Mouse (Mus musculus): ENCODE data around the gene Kcnj14.

Kcnj14 gene

DNA sequence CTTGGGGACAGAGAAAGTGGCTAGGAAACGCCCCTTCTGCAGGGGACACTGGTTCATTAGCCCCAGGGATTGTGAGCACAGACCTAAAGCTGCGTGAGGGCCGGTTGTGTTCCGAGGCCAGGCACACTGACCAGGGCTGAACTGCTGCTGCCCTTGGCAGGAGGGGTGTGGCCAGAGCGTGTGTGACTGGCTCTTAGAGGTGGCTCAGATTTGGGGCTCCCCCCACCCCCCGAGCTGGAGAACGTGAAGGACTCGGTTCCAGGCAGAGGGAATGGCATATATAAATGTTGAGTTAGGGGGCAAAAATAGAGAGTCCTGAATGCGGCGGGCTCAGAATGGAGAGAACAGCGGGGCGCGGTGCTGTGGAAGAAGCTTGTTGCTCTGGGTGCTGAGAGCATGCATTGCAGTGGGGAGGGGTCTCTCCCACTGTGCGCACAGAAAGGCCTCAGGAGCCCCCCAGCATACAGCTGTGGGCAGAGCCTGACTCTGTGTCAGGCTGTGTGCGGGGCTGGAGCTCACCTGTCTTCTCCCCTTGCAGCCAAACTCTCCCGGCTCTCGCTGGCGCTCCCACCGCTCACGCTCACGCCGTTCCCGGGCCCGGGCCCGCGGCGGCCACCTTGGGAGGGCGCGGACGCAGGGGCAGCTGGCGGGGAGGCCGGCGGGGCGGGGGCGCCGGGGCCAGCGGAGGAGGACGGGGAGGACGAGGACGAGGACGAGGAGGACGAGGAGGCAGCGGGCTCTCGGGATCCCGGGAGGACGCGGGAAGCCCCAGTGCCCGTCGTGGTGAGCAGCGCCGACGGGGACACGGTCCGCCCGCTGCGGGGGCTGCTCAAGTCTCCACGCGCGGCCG, 26.7 kb downstream of the Kcnj14 start:
- DNase-seq (ENCODE audit: low read depth, low spot score) = no peak

- no peak for DNase-seq (ENCODE audit: low read depth, low spot score)
Measured at GRCm38 (mm10) chr7:45796950-45797349, 27.6 kb downstream of the Kcnj14 start.

DNA sequence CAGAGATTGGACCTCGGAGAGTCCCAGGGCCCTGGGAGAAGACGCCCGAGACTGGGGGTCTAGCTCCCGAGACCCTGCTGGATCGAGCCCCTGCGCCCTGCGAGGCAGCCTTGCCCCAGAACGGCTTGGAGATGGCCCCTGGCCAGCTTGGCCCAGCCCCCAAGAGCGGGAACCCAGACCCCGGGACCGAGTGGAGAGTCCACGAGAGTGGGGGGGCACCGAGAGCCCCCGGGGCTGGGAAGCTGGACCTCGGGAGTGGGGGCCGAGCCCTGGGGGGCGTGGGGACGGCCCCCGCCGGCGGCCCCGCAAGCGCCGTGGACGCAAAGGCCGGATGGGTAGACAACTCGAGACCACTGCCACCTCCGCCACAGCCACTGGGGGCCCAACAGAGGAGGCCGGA, 29.6 kb downstream of the Kcnj14 start:
- no peak for DNase-seq (ENCODE audit: low read depth, low spot score)

DNA sequence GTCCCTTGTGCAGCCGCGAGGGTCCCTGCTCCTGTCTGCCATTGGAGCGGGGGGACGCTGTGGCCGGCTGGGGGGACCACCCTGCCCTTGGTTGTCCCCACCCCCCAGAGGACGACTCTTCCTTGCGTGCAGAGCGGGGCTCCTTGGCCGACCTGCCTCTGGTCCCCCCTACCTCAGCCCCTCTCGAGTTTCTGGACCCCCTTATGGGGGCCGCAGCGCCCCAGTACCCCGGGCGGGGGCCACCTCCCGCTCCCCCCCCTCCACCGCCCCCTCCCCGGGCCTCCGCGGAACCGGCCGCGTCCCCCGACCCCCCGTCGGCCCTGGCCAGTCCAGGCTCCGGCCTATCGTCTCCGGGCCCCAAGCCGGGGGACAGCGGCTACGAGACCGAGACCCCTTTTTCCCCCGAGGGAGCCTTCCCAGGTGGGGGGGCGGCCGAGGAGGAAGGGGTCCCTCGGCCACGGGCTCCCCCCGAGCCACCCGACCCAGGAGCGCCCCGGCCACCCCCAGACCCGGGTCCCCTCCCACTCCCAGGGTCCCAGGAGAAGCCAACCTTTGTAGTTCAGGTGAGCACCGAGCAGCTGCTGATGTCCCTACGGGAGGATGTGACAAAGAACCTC, 30.5 kb downstream of the Kcnj14 start:
- DNase-seq (ENCODE audit: low read depth, low spot score) = no peak

DNA sequence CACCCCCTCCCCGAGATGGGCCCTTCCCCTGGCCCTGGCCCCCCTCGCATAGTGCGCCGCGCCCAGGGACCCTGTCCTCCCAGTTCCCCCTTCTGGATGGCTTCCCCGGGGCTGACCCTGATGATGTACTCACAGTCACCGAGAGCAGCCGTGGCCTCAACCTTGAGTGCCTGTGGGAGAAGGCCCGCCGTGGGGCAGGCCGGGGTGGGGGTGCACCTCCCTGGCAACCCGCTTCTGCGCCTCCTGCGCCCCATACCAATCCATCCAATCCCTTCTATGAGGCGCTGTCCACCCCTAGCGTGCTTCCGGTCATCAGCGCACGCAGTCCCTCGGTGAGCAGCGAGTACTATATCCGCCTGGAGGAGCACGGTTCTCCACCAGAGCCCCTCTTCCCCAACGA, 31.3 kb downstream of the Kcnj14 start:
- DNase-seq (ENCODE audit: low read depth, low spot score) = no peak

GRCm38 (mm10) chr7:45791756-45792490, 32.7 kb downstream of the Kcnj14 start:
- DNase-seq (ENCODE audit: low read depth, low spot score) = no peak

DNA sequence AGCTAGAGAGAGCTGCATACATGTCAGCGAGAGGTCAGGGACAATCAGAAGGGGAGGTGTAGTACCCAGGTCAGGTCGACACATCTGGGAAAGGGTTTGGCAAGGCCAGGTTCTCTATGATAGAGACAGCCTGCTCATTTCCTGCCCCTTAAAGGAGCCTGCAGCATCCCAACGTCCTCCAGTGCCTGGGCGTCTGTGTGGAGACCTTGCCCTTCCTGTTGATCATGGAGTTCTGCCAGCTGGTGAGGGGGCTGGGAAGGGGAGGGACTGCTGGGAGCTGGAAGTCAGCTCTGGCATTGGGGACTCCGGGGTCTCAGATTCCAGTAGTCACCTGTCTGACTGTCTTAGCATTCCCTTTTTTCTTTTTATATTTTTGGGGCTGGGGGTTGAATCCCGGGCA, 33.9 kb downstream of the Kcnj14 start:
- DNase-seq (ENCODE audit: low read depth, low spot score) = no peak

DNA sequence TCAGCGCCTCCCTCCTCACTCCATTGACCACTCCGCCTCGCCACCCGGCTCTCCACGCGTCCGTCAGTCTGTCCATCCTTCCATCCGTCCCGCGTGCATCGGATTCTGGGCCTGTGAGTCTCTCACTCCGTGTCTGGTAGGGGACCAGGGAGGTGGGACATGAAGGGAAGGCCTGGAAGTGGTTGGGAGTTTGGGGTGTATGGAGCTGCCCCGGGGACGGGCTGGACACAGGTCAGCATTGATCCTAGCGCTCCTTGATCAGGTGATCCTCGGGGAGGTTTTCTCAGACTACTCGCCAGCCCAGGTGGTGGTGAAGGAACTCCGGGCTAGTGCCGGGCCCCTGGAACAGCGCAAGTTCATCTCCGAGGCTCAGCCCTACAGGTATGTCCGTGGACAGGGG, 36.9 kb downstream of the Kcnj14 start:
- no peak for DNase-seq (ENCODE audit: low read depth, low spot score)

- DNase-seq (ENCODE audit: low read depth, low spot score) = no peak
Measured at GRCm38 (mm10) chr7:45786661-45787413, 37.7 kb downstream of the Kcnj14 start.

DNA sequence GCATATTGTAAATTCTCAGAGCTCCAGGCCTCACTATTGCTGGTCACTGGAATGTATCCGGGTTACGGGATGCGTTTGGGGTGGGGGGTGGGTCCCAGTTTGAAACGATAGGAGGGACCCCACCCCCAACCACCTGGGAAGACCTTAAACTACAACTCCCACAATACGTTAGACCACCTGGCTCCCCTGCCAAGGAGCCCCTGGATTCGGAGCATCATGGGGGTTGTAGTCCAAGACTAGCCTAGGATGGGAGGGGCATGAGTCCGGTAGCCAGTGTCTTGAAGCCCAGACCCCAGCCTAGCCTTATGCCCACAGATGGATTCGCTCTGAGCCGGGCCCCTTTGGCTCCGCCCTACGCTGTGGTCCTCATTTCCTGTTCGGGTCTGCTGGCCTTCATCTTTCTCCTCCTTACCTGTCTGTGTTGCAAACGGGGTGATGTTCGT, 38.4 kb downstream of the Kcnj14 start:
- DNase-seq (ENCODE audit: low read depth, low spot score) = peak; percentile 31

GRCm38 (mm10) chr7:45785388-45786135, 39.0 kb downstream of the Kcnj14 start:
- peak; percentile 34 for DNase-seq (ENCODE audit: low read depth, low spot score)

GRCm38 (mm10) chr7:45784524-45785372, 39.8 kb downstream of the Kcnj14 start, which contains the start of gene Sult2b1:
TSS of gene Sult2b1 (minus strand) at chr7:45784669.
- DNase-seq (ENCODE audit: low read depth, low spot score) = peak; percentile 46

DNA sequence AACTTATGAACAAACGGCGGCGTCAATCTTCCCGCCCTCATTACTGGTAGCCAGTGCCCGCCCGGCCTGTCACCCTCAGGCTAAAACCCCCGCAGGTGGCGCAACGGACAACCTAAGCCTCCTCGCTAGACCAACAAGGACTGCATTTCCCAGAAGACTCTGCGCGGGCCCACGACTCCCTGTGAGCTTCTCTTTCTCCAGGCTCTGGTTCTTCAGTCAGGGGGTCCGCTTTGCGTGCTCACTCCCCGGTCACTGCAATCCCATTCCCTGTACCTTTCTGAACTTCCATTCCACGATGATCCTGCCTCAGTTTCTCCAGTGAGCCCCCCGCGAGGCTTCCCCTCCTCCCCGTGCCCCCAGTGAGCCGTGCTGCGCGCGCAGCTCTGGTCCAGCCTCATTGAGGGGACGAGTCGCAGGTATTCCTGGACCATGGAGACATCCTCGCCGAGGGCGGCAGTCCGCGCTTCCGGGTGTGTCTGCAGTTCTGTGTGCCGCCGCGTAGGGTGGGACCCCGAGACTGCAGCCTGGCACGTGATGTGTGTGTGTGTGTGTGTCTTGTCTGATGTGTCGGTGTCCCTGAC, 41.0 kb downstream of the Kcnj14 start, which contains the start of gene Lmtk3:
TSS of gene Lmtk3 (plus strand) at position 228 of the 581 bp plus-strand sequence.
- peak; percentile 64 for DNase-seq (ENCODE audit: low read depth, low spot score)

GRCm38 (mm10) chr7:45782271-45782670, 42.3 kb downstream of the Kcnj14 start:
- no peak for DNase-seq (ENCODE audit: low read depth, low spot score)

- peak; percentile 88 for DNase-seq (ENCODE audit: low read depth, low spot score)
Measured at GRCm38 (mm10) chr7:45779081-45779641, 45.4 kb downstream of the Kcnj14 start.

- DNase-seq (ENCODE audit: low read depth, low spot score) = no peak
Measured at GRCm38 (mm10) chr7:45775237-45775636, 49.3 kb downstream of the Kcnj14 start.

GRCm38 (mm10) chr7:45771101-45771500, 53.5 kb downstream of the Kcnj14 start:
- no peak for DNase-seq (ENCODE audit: low read depth, low spot score)

GRCm38 (mm10) chr7:45770427-45771082, 54.0 kb downstream of the Kcnj14 start:
- no peak for DNase-seq (ENCODE audit: low read depth, low spot score)

DNA sequence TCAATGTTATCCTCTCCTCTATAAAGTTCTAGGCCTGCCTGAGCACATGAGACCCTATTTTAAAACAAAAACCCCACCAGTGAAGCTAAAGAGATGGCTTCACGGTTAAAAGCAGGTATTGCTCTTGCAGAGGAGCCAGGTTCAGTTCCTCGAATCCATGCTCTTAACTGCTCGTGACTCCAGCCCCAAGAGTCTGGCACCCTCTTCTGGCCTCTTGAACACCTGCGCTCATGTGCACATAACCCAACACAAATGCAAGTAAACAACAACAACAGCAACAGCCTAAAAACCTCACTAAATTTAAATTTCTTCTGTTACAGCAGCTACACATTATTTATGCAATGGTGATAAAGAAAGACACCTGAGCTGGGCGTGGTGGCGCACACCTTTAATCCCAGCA, 57.1 kb downstream of the Kcnj14 start:
- no peak for DNase-seq (ENCODE audit: low read depth, low spot score)

Data from CD4-positive, CD25-positive, alpha-beta regulatory T cell, adult 2 months (primary cell).